Mouse (Mus musculus): ENCODE data around the gene Rbm45. TPM values are rescaled to one million over a fixed set of nuclear protein-coding genes. Genes with fewer than 3 reads are reported as not detected.

The Rbm45 gene
- polyA plus RNA-seq (2017; shearing (Covaris generic)), result 10 to 100 TPM in 1 of 2 experiments, 1 to 10 TPM in 1; 8.0 to 12.5 TPM

GRCm38 (mm10) chr2:76369821-76370655 lies at the start of gene Rbm45:
Gene Rbm45, plus strand, starts transcription at chr2:76369984.

GRCm38 (mm10) chr2:76338215-76339156 lies 31.3 kb upstream of the Rbm45 start, which contains the start of gene Pde11a:
Gene Pde11a, minus strand, starts transcription at chr2:76338774.

GRCm38 (mm10) chr2:76360226-76360625 lies 9.6 kb upstream of the Rbm45 start, which contains the start of gene Cyct:
Gene Cyct, minus strand, starts transcription at chr2:76360450.

GRCm38 (mm10) chr2:76406151-76406936 lies 36.6 kb downstream of the Rbm45 start, which contains the start of gene Osbpl6:
Gene Osbpl6, plus strand, starts transcription at chr2:76406508.

Other genes starting within 250 kb of the Rbm45 start
- gene Pde11a, start 31.2 kb upstream of the Rbm45 start, polyA plus RNA-seq (2017; shearing (Covaris generic)), result 1 to 10 TPM; 4.1 to 6.6 TPM
- gene Cyct, start 9.5 kb upstream of the Rbm45 start, polyA plus RNA-seq (2017; shearing (Covaris generic)), result not detected
- 10 to 100 TPM in 1 of 2 experiments, under 1 TPM in 1; 0.42 to 11.2 TPM for gene Osbpl6, start 36.5 kb downstream of the Rbm45 start, polyA plus RNA-seq (2017; shearing (Covaris generic))

Measured in activated CD4-positive, CD25-positive, alpha-beta regulatory T cell (primary cell).